Mouse (Mus musculus): ENCODE results near the gene Trim72. TPM values are rescaled to one million over a fixed set of nuclear protein-coding genes. Genes with fewer than 3 reads are reported as not detected.

Trim72 gene
- total and polyA plus RNA-seq, 3 experiments: 0.13 TPM; not detected in 2

DNA sequence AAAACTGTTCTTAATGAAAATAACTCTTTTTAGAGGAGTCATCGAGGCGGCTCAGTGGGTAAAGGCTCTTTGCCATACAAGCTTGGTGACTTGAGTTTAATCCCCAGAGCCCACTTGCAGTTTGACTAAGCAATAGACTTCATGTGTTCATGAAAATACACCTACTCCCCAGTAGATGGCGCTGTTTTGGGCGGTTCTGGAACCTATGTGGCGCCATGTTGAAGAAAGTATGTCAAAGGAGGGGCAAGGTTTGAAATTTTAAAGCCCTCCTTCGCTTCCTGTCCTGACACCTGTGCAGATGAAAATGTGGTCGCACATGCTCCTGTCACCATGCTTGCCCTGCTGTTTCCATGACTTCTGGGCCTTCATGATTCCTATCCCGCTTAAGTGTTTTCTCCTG, 19.2 kb downstream of the Trim72 start:
- Histone ChIP-seq H3K27me3 (replicated peaks) (no peaks in the 10 kb centered on the region), H3K36me3 (replicated peaks in 1 of 2; ENCODE audit: control insufficient read depth in 1 of 2, insufficient read depth in 1 of 2, low read length in 1 of 2) (no peaks in the 10 kb centered on the region), H3K9ac (ENCODE audit: insufficient read depth, low read depth) (no peak overlapping the region), H3K79me2 (replicated peaks; ENCODE audit: control insufficient read depth, extremely low read depth, insufficient read depth, poor library complexity, severe bottlenecking) (no peaks in the 10 kb centered on the region), H3K9me3 (replicated peaks; ENCODE audit: low read length) (no peaks in the 10 kb centered on the region), H3K27ac (ENCODE audit: insufficient read depth, low read depth) (no peak overlapping the region), H3K4me2 (ENCODE audit: insufficient read depth, low read depth, poor library complexity, severe bottlenecking) (no peak overlapping the region), H3K4me3 (replicated peaks in 1 of 3; ENCODE audit: low read depth in 2 of 3, low read length in 2 of 3, poor library complexity in 1 of 3) (no peak overlapping the region), H3K4me1 (ENCODE audit: control insufficient read depth in 1 of 2, insufficient read depth in 2 of 2) (no peaks in the 10 kb centered on the region)
- in situ Hi-C loops (cut with MboI; ENCODE audit: low pct_ligation_motif_present, low pct_unique_long_range_greater_than_20kb, low sequenced_read_pairs): no loop called here
- TF ChIP-seq RAD21 (IDR thresholded peaks at IDR 0.05; ENCODE audit: low read depth, low read length) (peak; percentile 38), SMC3 (IDR thresholded peaks at IDR 0.05; ENCODE audit: low read depth, low read length) (peak; percentile 58), EP300 (IDR thresholded peaks at IDR 0.05; ENCODE audit: low read length) (no peak), JUND (conservative IDR thresholded peaks at IDR 0.05; ENCODE audit: low read depth, low read length) (no peak; the same call in 1 of the 2 replicates), UBTF (IDR thresholded peaks at IDR 0.05; ENCODE audit: low read depth, low read length) (no peak), BHLHE40 (IDR thresholded peaks at IDR 0.05; ENCODE audit: low read depth, low read length) (no peak), IRF4 (IDR thresholded peaks at IDR 0.05; ENCODE audit: low read depth, low read length) (peak; percentile 61), E2F4 (IDR thresholded peaks at IDR 0.05; ENCODE audit: insufficient replicate concordance, low read depth, low read length) (0 out of 2 replicates have a peak, but pooled peaks have one; percentile 26), MYC (IDR thresholded peaks at IDR 0.05; ENCODE audit: low read depth, low read length) (0 out of 2 replicates have a peak, but pooled peaks have one; percentile 19), ZC3H11A (IDR thresholded peaks at IDR 0.05; ENCODE audit: low read depth, low read length) (no peak), MAX (IDR thresholded peaks at IDR 0.05; ENCODE audit: low read length) (no peak), CTCF (conservative IDR thresholded peaks at IDR 0.05 in 1 of 2, IDR thresholded peaks at IDR 0.05 in 1 of 2; ENCODE audit: low read depth in 2 of 2, low read length in 2 of 2) (peak; percentile 44 to 64), ZMIZ1 (IDR thresholded peaks at IDR 0.05; ENCODE audit: low read depth, low read length) (no peak), MAFK (IDR thresholded peaks at IDR 0.05; ENCODE audit: insufficient replicate concordance, low read length) (no peak)
- dilution Hi-C loops (cut with MboI; ENCODE audit: extremely low pct_ligation_motif_present, extremely low pct_unique_long_range_greater_than_20kb, low sequenced_read_pairs): no loop called here
- DNase-seq (ENCODE audit: extremely low read depth): peak; percentile 39

DNA sequence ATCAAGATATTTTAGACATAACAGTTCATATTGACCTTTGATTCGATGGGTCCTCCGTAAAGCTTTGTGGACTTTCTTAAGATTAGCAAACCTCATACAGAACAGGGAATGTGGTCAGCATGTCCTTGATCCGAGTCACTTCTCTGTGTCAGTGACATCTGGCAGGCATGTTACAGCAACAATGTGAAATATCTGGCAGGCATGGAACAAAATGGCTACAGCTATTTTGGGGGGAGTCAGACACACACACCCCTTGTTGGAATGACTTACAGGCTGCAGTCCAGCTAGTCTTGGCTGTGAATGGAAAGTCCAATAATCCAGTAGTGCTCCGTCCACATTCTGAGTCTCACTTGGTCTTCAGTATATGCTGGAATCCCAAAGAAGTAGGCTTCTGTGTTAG, 19.8 kb downstream of the Trim72 start:
- in situ Hi-C loops (cut with MboI; ENCODE audit: low pct_ligation_motif_present, low pct_unique_long_range_greater_than_20kb, low sequenced_read_pairs): no loop called here
- Histone ChIP-seq H3K4me2 (ENCODE audit: insufficient read depth, low read depth, poor library complexity, severe bottlenecking) (no peak overlapping the region), H3K27me3 (replicated peaks) (no peaks in the 10 kb centered on the region), H3K4me3 (replicated peaks in 1 of 3; ENCODE audit: low read depth in 2 of 3, low read length in 2 of 3, poor library complexity in 1 of 3) (no peak overlapping the region), H3K9me3 (replicated peaks; ENCODE audit: low read length) (no peaks in the 10 kb centered on the region), H3K9ac (ENCODE audit: insufficient read depth, low read depth) (no peak overlapping the region), H3K27ac (ENCODE audit: insufficient read depth, low read depth) (no peak overlapping the region), H3K4me1 (ENCODE audit: control insufficient read depth in 1 of 2, insufficient read depth in 2 of 2) (no peaks in the 10 kb centered on the region), H3K36me3 (replicated peaks in 1 of 2; ENCODE audit: control insufficient read depth in 1 of 2, insufficient read depth in 1 of 2, low read length in 1 of 2) (no peaks in the 10 kb centered on the region), H3K79me2 (replicated peaks; ENCODE audit: control insufficient read depth, extremely low read depth, insufficient read depth, poor library complexity, severe bottlenecking) (no peaks in the 10 kb centered on the region)
- dilution Hi-C loops (cut with MboI; ENCODE audit: extremely low pct_ligation_motif_present, extremely low pct_unique_long_range_greater_than_20kb, low sequenced_read_pairs): no loop called here
- DNase-seq (ENCODE audit: extremely low read depth): no peak
- TF ChIP-seq TBP (conservative IDR thresholded peaks at IDR 0.05; ENCODE audit: low read depth, low read length) (no peak), ZMIZ1 (IDR thresholded peaks at IDR 0.05; ENCODE audit: low read depth, low read length) (no peak), BHLHE40 (IDR thresholded peaks at IDR 0.05; ENCODE audit: low read depth, low read length) (no peak), MYC (IDR thresholded peaks at IDR 0.05; ENCODE audit: low read depth, low read length) (no peak), KAT2A (IDR thresholded peaks at IDR 0.05; ENCODE audit: insufficient replicate concordance, low read length) (no peak), JUND (conservative IDR thresholded peaks at IDR 0.05; ENCODE audit: low read depth, low read length) (no peak), USF1 (IDR thresholded peaks at IDR 0.05; ENCODE audit: low read depth, low read length) (no peak), EP300 (IDR thresholded peaks at IDR 0.05; ENCODE audit: low read length) (no peak), MAZ (IDR thresholded peaks at IDR 0.05; ENCODE audit: low read depth, low read length) (no peak), MXI1 (IDR thresholded peaks at IDR 0.05; ENCODE audit: low read depth, low read length) (no peak), USF2 (conservative IDR thresholded peaks at IDR 0.05; ENCODE audit: low read depth, low read length) (no peak), MAX (IDR thresholded peaks at IDR 0.05; ENCODE audit: low read length) (no peak), PAX5 (IDR thresholded peaks at IDR 0.05; ENCODE audit: low read length) (no peak), CTCF (conservative IDR thresholded peaks at IDR 0.05 in 1 of 2, IDR thresholded peaks at IDR 0.05 in 1 of 2; ENCODE audit: low read depth in 2 of 2, low read length in 2 of 2) (no peak), SIN3A (IDR thresholded peaks at IDR 0.05; ENCODE audit: low read length) (no peak), NELFE (IDR thresholded peaks at IDR 0.05; ENCODE audit: low read depth, low read length) (no peak), CHD1 (IDR thresholded peaks at IDR 0.05; ENCODE audit: low read depth, low read length) (no peak)
